8 mouse cellular contexts compared by ENCODE assay signal in the genomic region with DNA sequence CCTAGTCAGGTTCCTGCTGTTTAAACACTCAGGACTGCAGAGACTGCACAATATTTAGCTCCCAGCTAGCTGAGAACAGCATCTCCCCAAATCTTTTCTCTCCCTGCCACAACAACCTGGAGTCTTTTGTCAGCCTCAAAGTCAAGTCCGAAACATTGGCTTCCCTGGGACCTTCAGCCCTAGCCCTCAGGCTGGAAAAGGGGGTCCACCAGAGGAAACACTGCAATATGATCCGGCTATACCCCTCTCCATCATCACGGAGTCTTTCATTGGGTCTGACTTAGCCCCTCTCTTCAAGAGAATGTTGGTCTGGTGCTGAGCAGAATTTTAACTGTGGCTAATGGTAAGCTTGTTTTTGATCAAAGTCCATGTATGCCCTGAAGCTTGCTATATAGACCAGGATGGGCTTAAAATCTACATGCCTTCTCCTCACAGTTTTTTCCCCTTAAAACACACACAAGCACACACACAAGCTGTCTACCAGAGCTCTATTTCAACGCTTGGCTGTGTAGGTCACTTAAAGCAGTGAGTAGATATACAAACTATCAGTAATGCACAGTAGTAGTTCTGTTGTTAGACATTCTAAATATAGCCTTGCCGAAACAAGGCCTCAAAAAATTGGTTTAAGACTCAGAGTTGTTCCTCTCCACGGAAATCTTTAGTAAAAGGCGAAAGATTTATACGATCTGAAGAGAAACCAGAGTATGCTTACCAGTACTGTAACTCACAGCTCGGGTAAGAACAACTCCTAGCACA. TPM values are rescaled to one million over a fixed set of nuclear protein-coding genes. Genes with fewer than 3 reads are reported as not detected.
DNase-seq lines count a peak whose midpoint lies in the region; ATAC-seq and TF ChIP-seq lines count a peak whose summit lies in the region.

No protein-coding gene starts in this region.

- peak overlapping the region; percentile 63 for H3K4me2 ChIP-seq in liver, embryonic 15.5 days
- peak overlapping the region; percentile 16; the same call in 1 of the 2 replicates for H3K4me2 ChIP-seq in stomach, embryonic 14.5 days (replicated peaks; ENCODE audit: low read depth, low read length)

- H3K27me3 ChIP-seq in spleen, adult 2 months (ENCODE audit: control insufficient read depth, insufficient read depth, low read length): no peaks in the 10 kb centered on the region
- no peaks in the 10 kb centered on the region for H3K27me3 ChIP-seq in liver, embryonic 15.5 days
- no peaks in the 10 kb centered on the region for H3K27me3 ChIP-seq in stomach, embryonic 14.5 days (ENCODE audit: control insufficient read depth, insufficient read depth, low read length)

- ATAC-seq in liver, embryonic 15.5 days (ENCODE audit: insufficient read depth): peak; percentile 87
- ATAC-seq in stomach, embryonic 14.5 days (ENCODE audit: insufficient number of reproducible peaks, insufficient read depth, low FRiP score, low read depth): peak; percentile 85

- TF ChIP-seq CTCF in spleen, adult 2 months (IDR thresholded peaks at IDR 0.05; ENCODE audit: extremely low read depth, insufficient read depth, insufficient read length, insufficient replicate concordance): no peak
- TF ChIP-seq CTCF in brain, embryonic 14.5 days (IDR thresholded peaks at IDR 0.05; ENCODE audit: borderline replicate concordance, extremely low read depth, insufficient read depth, insufficient read length): no peak

- peaks cover 16% of the 10 kb centered on the region; the same call in 1 of the 2 replicates for H3K4me1 ChIP-seq in spleen, adult 2 months (ENCODE audit: control insufficient read depth, insufficient read depth, insufficient read length)
- H3K4me1 ChIP-seq in liver, embryonic 15.5 days (replicated peaks): peaks cover 94% of the 10 kb centered on the region
- peaks cover 27% of the 10 kb centered on the region for H3K4me1 ChIP-seq in stomach, embryonic 14.5 days (ENCODE audit: control insufficient read depth, insufficient read depth, low read length)

- H3K4me3 ChIP-seq in spleen, adult 2 months (ENCODE audit: extremely low read depth, insufficient read depth, insufficient read length): 0 out of 2 replicates have a peak overlapping the region, but pooled peaks have one; percentile 17
- no peak overlapping the region; the same call in 1 of the 2 replicates for H3K4me3 ChIP-seq in liver, embryonic 15.5 days (replicated peaks)
- no peak overlapping the region for H3K4me3 ChIP-seq in stomach, embryonic 14.5 days (ENCODE audit: low read depth, low read length)

- no peaks in the 10 kb centered on the region for H3K36me3 ChIP-seq in spleen, adult 2 months (ENCODE audit: control insufficient read depth, insufficient read depth, low read length)
- H3K36me3 ChIP-seq in liver, embryonic 15.5 days (replicated peaks): no peaks in the 10 kb centered on the region
- H3K36me3 ChIP-seq in stomach, embryonic 14.5 days (ENCODE audit: control insufficient read depth, insufficient read depth, low read length): no peaks in the 10 kb centered on the region

- peak; percentile 69 for TF ChIP-seq POLR2A in spleen, adult 2 months (IDR thresholded peaks at IDR 0.05; ENCODE audit: low read depth, low read length)
- 0 out of 2 replicates have a peak, but pooled peaks have one; percentile 20 for TF ChIP-seq POLR2A in brain, embryonic 14.5 days (IDR thresholded peaks at IDR 0.05; ENCODE audit: borderline replicate concordance, extremely low read depth, insufficient read depth, insufficient read length, poor library complexity, severe bottlenecking)

- DNase-seq in spleen, adult 2 months (ENCODE audit: low read depth in 1 of 2, low spot score in 2 of 2): peak in 1 of 2 experiments; percentile 71
- DNase-seq in spleen, postnatal 4 days (ENCODE audit: low spot score in 2 of 2): no peak
- DNase-seq in brain, embryonic 14.5 days (ENCODE audit: low read depth): peak; percentile 93
- DNase-seq in forelimb bud, embryonic 11.5 days (ENCODE audit: low read depth, low spot score): peak; percentile 87
- no peak for DNase-seq in cerebellum, postnatal 4 days (ENCODE audit: low spot score in 2 of 2)
- no peak for DNase-seq in adrenal gland, postnatal 25 days

- no peaks in the 10 kb centered on the region for H3K9me3 ChIP-seq in liver, embryonic 15.5 days (replicated peaks)
- no peaks in the 10 kb centered on the region for H3K9me3 ChIP-seq in stomach, embryonic 14.5 days (ENCODE audit: control insufficient read depth, low read depth, low read length)

- peak overlapping the region; percentile 33 for H3K9ac ChIP-seq in liver, embryonic 15.5 days
- 0 out of 2 replicates have a peak overlapping the region, but pooled peaks have one; percentile 6 for H3K9ac ChIP-seq in stomach, embryonic 14.5 days (replicated peaks; ENCODE audit: low read depth, low read length)

- H3K27ac ChIP-seq in spleen, adult 2 months (ENCODE audit: insufficient read depth, low read length): peak overlapping the region; percentile 90
- peak overlapping the region; percentile 93 for H3K27ac ChIP-seq in liver, embryonic 15.5 days (replicated peaks)
- H3K27ac ChIP-seq in stomach, embryonic 14.5 days (ENCODE audit: low read length): peak overlapping the region; percentile 74

- 11% methylated on average over 9 of the region's 9 CpGs for WGBS in spleen, adult 2 months
- 1% methylated on average over 9 of the region's 9 CpGs for WGBS in liver, embryonic 15.5 days (ENCODE audit: insufficient replicate concordance)
- 5% methylated on average over 9 of the region's 9 CpGs for WGBS in stomach, embryonic 14.5 days

RNA-seq across cellular contexts. Expression of a gene that starts 1.0 kb away (rescaled TPM):
- 7.4 and 9.1 TPM in 2 replicates for polyA plus RNA-seq in spleen, adult 2 months (2012; rRNA removed)
- 5.8 and 6.2 TPM in 2 replicates for polyA plus RNA-seq in brain, embryonic 14.5 days (2012; rRNA removed)
- 9.5 and 10.2 TPM in 2 replicates for polyA plus RNA-seq in liver, embryonic 15.5 days (2015; fragmentation: Nextera tagmentation; extraction: Ambion mirVana)
- polyA plus RNA-seq in stomach, embryonic 14.5 days (2014; fragmentation: Nextera tagmentation; extraction: Ambion mirVana): 6.0 and 6.4 TPM in 2 replicates
- 26.8 and 26.9 TPM in 2 replicates for total RNA-seq in adrenal gland, postnatal 25 days (2021)

RNA-seq across cellular contexts. Expression of a gene that starts 55.2 kb away (rescaled TPM):
- 0.27 and 0.30 TPM in 2 replicates for polyA plus RNA-seq in spleen, adult 2 months (2012; rRNA removed)
- 15.0 and 19.6 TPM in 2 replicates for polyA plus RNA-seq in brain, embryonic 14.5 days (2012; rRNA removed)
- 0.07 and 0.08 TPM in 2 replicates for polyA plus RNA-seq in liver, embryonic 15.5 days (2015; fragmentation: Nextera tagmentation; extraction: Ambion mirVana)
- polyA plus RNA-seq in stomach, embryonic 14.5 days (2014; fragmentation: Nextera tagmentation; extraction: Ambion mirVana): 2.0 and 2.7 TPM in 2 replicates
- 1.2 and 1.3 TPM in 2 replicates for total RNA-seq in adrenal gland, postnatal 25 days (2021)

Comparison
In these comparisons a context has a peak if more than half of its experiments do, and no peak if none do; other contexts are left out.
1. DNase-seq: peak in brain, embryonic 14.5 days (single experiment) and forelimb bud, embryonic 11.5 days (single experiment); none in spleen, postnatal 4 days (0 of 2), cerebellum, postnatal 4 days (0 of 2) and adrenal gland, postnatal 25 days (single experiment).
2. Peak in every context shown above with its lines, with median percentiles within 50 percentile points of each other: H3K27ac ChIP-seq.